8 mouse cellular contexts compared by ENCODE assay signal in the genomic region with DNA sequence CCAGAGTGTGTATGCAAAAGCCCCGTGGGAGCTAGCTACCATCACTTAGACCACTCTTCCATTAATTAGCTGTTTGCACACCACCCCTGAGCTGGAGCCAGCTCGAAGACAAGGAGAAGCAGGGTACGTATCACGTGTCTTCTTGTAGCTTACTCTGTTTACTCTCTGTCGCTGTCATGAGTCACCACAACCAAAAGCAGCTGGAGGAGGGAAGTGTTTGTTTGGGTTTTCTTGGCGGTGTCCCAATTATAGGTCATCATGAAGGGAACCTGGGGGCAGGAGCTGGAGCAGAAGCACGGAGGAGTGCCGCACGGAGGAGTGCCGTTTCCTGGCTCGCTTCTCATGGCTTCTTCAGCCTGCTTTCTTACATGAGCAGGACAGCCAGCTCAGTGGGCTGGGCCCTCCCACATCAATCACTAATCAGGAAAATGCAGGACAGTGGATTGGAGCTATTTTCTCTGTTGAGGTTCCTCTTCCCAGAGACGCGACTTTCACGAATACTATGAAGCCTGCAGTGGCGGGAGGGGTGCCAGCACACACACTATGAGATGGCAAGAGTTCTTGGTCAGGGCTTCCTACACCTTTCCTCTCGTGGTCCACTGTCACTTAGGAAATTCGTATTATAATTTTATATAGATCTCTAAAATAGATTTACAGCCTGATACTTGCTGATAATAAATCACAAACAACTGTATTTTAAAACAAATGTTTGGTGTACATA. TPM values are rescaled to one million over a fixed set of nuclear protein-coding genes. Genes with fewer than 3 reads are reported as not detected.
DNase-seq lines count a peak whose midpoint lies in the region; ATAC-seq and TF ChIP-seq lines count a peak whose summit lies in the region.

No protein-coding gene starts in this region.

- TF ChIP-seq POLR2A in bone marrow macrophage, adult 2 months (IDR thresholded peaks at IDR 0.05; ENCODE audit: borderline replicate concordance, low read depth, low read length): no peak

- H3K4me3 ChIP-seq in bone marrow macrophage, adult 2 months (ENCODE audit: insufficient read depth, low read length): peak overlapping the region; percentile 45
- no peak overlapping the region for H3K4me3 ChIP-seq in liver, postnatal 0 days (ENCODE audit: low read depth, low read length)
- H3K4me3 ChIP-seq in stomach, embryonic 14.5 days (ENCODE audit: low read depth, low read length): 0 out of 2 replicates have a peak overlapping the region, but pooled peaks have one; percentile 6

- no peaks in the 10 kb centered on the region for H3K9me3 ChIP-seq in liver, postnatal 0 days (ENCODE audit: low read length)
- H3K9me3 ChIP-seq in stomach, embryonic 14.5 days (ENCODE audit: control insufficient read depth, low read depth, low read length): no peaks in the 10 kb centered on the region

- ATAC-seq in liver, postnatal 0 days: no peak; the same call in 1 of the 2 replicates
- peak; percentile 65; the same call in 1 of the 2 replicates for ATAC-seq in stomach, embryonic 14.5 days (ENCODE audit: insufficient number of reproducible peaks, insufficient read depth, low FRiP score, low read depth)
- no peak for ATAC-seq in inflammation-experienced regulatory T-cells, adult 6 months

- WGBS in liver, postnatal 0 days (ENCODE audit: insufficient replicate concordance): 22% methylated on average over 17 of the region's 17 CpGs
- 19% methylated on average over 17 of the region's 17 CpGs for WGBS in stomach, embryonic 14.5 days

- no peak for TF ChIP-seq EP300 in liver, postnatal 0 days (IDR thresholded peaks at IDR 0.05; ENCODE audit: low read depth)

- H3K9ac ChIP-seq in liver, postnatal 0 days (replicated peaks): no peak overlapping the region
- no peak overlapping the region for H3K9ac ChIP-seq in stomach, embryonic 14.5 days (replicated peaks; ENCODE audit: low read depth, low read length)

- H3K4me2 ChIP-seq in liver, postnatal 0 days (ENCODE audit: low read depth, low read length): peak overlapping the region; percentile 49
- peak overlapping the region; percentile 42 for H3K4me2 ChIP-seq in stomach, embryonic 14.5 days (replicated peaks; ENCODE audit: low read depth, low read length)

- peak overlapping the region; percentile 20; the same call in 1 of the 2 replicates for H3K27ac ChIP-seq in bone marrow macrophage, adult 2 months (ENCODE audit: insufficient read depth, low read depth, low read length)
- no peak overlapping the region for H3K27ac ChIP-seq in liver, postnatal 0 days (ENCODE audit: low read depth)
- no peak overlapping the region for H3K27ac ChIP-seq in stomach, embryonic 14.5 days (ENCODE audit: low read length)

- H3K27me3 ChIP-seq in liver, postnatal 0 days (ENCODE audit: insufficient read depth, low read length): no peaks in the 10 kb centered on the region
- H3K27me3 ChIP-seq in stomach, embryonic 14.5 days (ENCODE audit: control insufficient read depth, insufficient read depth, low read length): no peaks in the 10 kb centered on the region

- no peak for TF ChIP-seq CTCF in bone marrow macrophage, adult 2 months (IDR thresholded peaks at IDR 0.05; ENCODE audit: low read depth, low read length)
- TF ChIP-seq CTCF in liver, postnatal 0 days (IDR thresholded peaks at IDR 0.05; ENCODE audit: low read depth): no peak

- H3K4me1 ChIP-seq in bone marrow macrophage, adult 2 months (ENCODE audit: control insufficient read depth, insufficient read depth, low read length): peaks cover 19% of the 10 kb centered on the region
- H3K4me1 ChIP-seq in liver, postnatal 0 days (ENCODE audit: insufficient read depth): no peaks in the 10 kb centered on the region; the same call in 1 of the 2 replicates
- peaks cover 12% of the 10 kb centered on the region for H3K4me1 ChIP-seq in stomach, embryonic 14.5 days (ENCODE audit: control insufficient read depth, insufficient read depth, low read length)

- H3K36me3 ChIP-seq in liver, postnatal 0 days (replicated peaks; ENCODE audit: insufficient read depth, low read length): no peaks in the 10 kb centered on the region
- no peaks in the 10 kb centered on the region for H3K36me3 ChIP-seq in stomach, embryonic 14.5 days (ENCODE audit: control insufficient read depth, insufficient read depth, low read length)

- DNase-seq in frontal cortex, adult 2 months (ENCODE audit: extremely low spot score in 1 of 2, low spot score in 1 of 2): peak; percentile 58 to 73
- DNase-seq in frontal cortex, postnatal 14 days (ENCODE audit: low spot score in 2 of 2): no peak
- DNase-seq in gonadal fat pad, adult 2 months (ENCODE audit: low read depth): peak; percentile 46
- peak; percentile 43 for DNase-seq in kidney, adult 9 months
- DNase-seq in liver, postnatal 0 days: peak; percentile 23

RNA-seq across cellular contexts. Expression of a gene that starts 30.6 kb away (rescaled TPM):
- polyA plus RNA-seq in frontal cortex, adult 2 months (2012; rRNA removed): 24.1 and 25.2 TPM in 2 replicates
- polyA plus RNA-seq in bone marrow macrophage, adult 2 months (2012; ENCODE audit: insufficient read depth, insufficient read length, missing spikeins): not detected in 2 replicates
- polyA plus RNA-seq in gonadal fat pad, adult 2 months (2012; rRNA removed): 0.84 and 0.94 TPM in 2 replicates
- polyA plus RNA-seq in liver, postnatal 0 days (2015; fragmentation: Nextera tagmentation; extraction: Ambion mirVana): 0.07 and 0.11 TPM in 2 replicates
- polyA plus RNA-seq in stomach, embryonic 14.5 days (2014; fragmentation: Nextera tagmentation; extraction: Ambion mirVana): 2.2 and 2.7 TPM in 2 replicates
- polyA plus RNA-seq in inflammation-experienced regulatory T-cells, adult 6 months (2017; shearing (Covaris generic)): not detected

RNA-seq across cellular contexts. Expression of a gene that starts 51.0 kb away (rescaled TPM):
- 9.0 and 11.9 TPM in 2 replicates for polyA plus RNA-seq in frontal cortex, adult 2 months (2012; rRNA removed)
- polyA plus RNA-seq in bone marrow macrophage, adult 2 months (2012; ENCODE audit: insufficient read depth, insufficient read length, missing spikeins): 5.9 and 6.0 TPM in 2 replicates
- polyA plus RNA-seq in gonadal fat pad, adult 2 months (2012; rRNA removed): 8.2 and 10.2 TPM in 2 replicates
- 2.0 and 2.4 TPM in 2 replicates for polyA plus RNA-seq in liver, postnatal 0 days (2015; fragmentation: Nextera tagmentation; extraction: Ambion mirVana)
- polyA plus RNA-seq in stomach, embryonic 14.5 days (2014; fragmentation: Nextera tagmentation; extraction: Ambion mirVana): 12.5 and 20.6 TPM in 2 replicates
- under 1 TPM in 1 of 3 experiments, not detected in 2; 0.13 TPM for polyA plus RNA-seq in inflammation-experienced regulatory T-cells, adult 6 months (2017; shearing (Covaris generic))

RNA-seq across cellular contexts. Expression of a gene that starts 55.4 kb away (rescaled TPM):
- 65.1 and 67.9 TPM in 2 replicates for polyA plus RNA-seq in frontal cortex, adult 2 months (2012; rRNA removed)
- 5.8 and 7.5 TPM in 2 replicates for polyA plus RNA-seq in bone marrow macrophage, adult 2 months (2012; ENCODE audit: insufficient read depth, insufficient read length, missing spikeins)
- 3.5 and 3.6 TPM in 2 replicates for polyA plus RNA-seq in gonadal fat pad, adult 2 months (2012; rRNA removed)
- polyA plus RNA-seq in liver, postnatal 0 days (2015; fragmentation: Nextera tagmentation; extraction: Ambion mirVana): 0.63 and 0.66 TPM in 2 replicates
- 23.3 TPM in 2 replicates for polyA plus RNA-seq in stomach, embryonic 14.5 days (2014; fragmentation: Nextera tagmentation; extraction: Ambion mirVana)
- 1 to 10 TPM; 1.7 to 5.8 (median 2.1) TPM for polyA plus RNA-seq in inflammation-experienced regulatory T-cells, adult 6 months (2017; shearing (Covaris generic))

Comparison
In these comparisons a context has a peak if more than half of its experiments do, and no peak if none do; other contexts are left out.
1. DNase-seq: peak in frontal cortex, adult 2 months (2 of 2), gonadal fat pad, adult 2 months (single experiment), kidney, adult 9 months (single experiment) and liver, postnatal 0 days (single experiment); none in frontal cortex, postnatal 14 days (0 of 2).